Mouse (Mus musculus) intestine, embryonic 14.5 days (tissue): ENCODE measurements around the gene Ralgapa2. TPM values are rescaled to one million over a fixed set of nuclear protein-coding genes. Genes with fewer than 3 reads are reported as not detected.

Experiments
- ATAC-seq: fragments of 200-750 bp; cut with Nextera tagmentation; replicated peaks from 2 replicates; pipeline ENCODE4 v1.8.0; 2017; ENCODE audit warnings: low read depth, moderate number of reproducible peaks, moderate TSS enrichment, moderate library complexity; ENCODE audit not compliant: low FRiP score, low TSS enrichment
- DNase-seq: peaks from one replicate; pipeline ENCODE4 v3.0.0-alpha.2; 2018; ENCODE audit warnings: low spot score
- H3K27ac ChIP-seq: fragments of 300-500 bp; sonication (generic); 2 replicates; pipeline ENCODE4 v1.5.1; 2014; ENCODE audit warnings: low read depth, mild to moderate bottlenecking, control low read depth
- H3K27me3 ChIP-seq: fragments of 300-500 bp; sonication (generic); replicated peaks from 2 replicates; pipeline ENCODE4 v1.6.1; 2014; ENCODE audit warnings: low read length, control low read depth; ENCODE audit not compliant: control insufficient read depth, insufficient read depth
- H3K36me3 ChIP-seq: fragments of 300-500 bp; sonication (generic); 2 replicates; pipeline ENCODE4 v1.6.1; 2014; ENCODE audit warnings: low read length, control low read depth; ENCODE audit not compliant: control insufficient read depth, insufficient read depth
- H3K4me1 ChIP-seq: fragments of 300-500 bp; sonication (generic); replicated peaks from 2 replicates; pipeline ENCODE4 v1.6.1; 2014; ENCODE audit warnings: low read length, control low read depth, mixed read lengths; ENCODE audit not compliant: control insufficient read depth, insufficient read depth
- H3K4me2 ChIP-seq: fragments of 300-500 bp; sonication (generic); 2 replicates; pipeline ENCODE4 v1.6.1; 2014; ENCODE audit warnings: low read length
- H3K4me3 ChIP-seq: fragments of 300-500 bp; sonication (generic); 2 replicates; pipeline ENCODE4 v1.5.1; 2014; ENCODE audit warnings: low read depth, low read length, control low read depth, mixed read lengths
- H3K9ac ChIP-seq: fragments of 300-500 bp; sonication (generic); 2 replicates; pipeline ENCODE4 v1.6.1; 2014; ENCODE audit warnings: mild to moderate bottlenecking, low read length
- H3K9me3 ChIP-seq: fragments of 300-500 bp; sonication (generic); 2 replicates; pipeline ENCODE4 v1.6.1; 2016; ENCODE audit warnings: low read length, control low read depth; ENCODE audit not compliant: control insufficient read depth
- WGBS: fragments of 180-500 bp; shearing (Covaris S2); extraction: QIAGEN DNeasy Blood & Tissue Kit; methylation state at CpG from one replicate; pipeline ENCODE4 v1.1.7; 2014; 5-methylcytosine and 5-hydroxymethylcytosine counted together
- polyA plus RNA-seq: library from polyadenylated mRNA; unstranded; fragments of >200 nt; fragmentation: Nextera tagmentation; extraction: Ambion mirVana; gene quantifications from 2 replicates; pipeline ENCODE4 v1.2.1, GENCODE M21; 2014

Gene Ralgapa2
- polyA plus RNA-seq = 11.0 and 13.1 TPM in 2 replicates

GRCm38 (mm10) chr2:146511911-146512580 lies at the start of gene Ralgapa2:
Gene Ralgapa2 (minus strand): TSS chr2:146512344.
- DNase-seq (peak; percentile 96), ATAC-seq (peak; percentile 98)
- Histone ChIP-seq H3K27ac (no peak within 1 kb of the TSS), H3K27me3 (no peaks in the 10 kb centered on the region), H3K4me1 (peaks cover 5% of the 10 kb centered on the region), H3K4me2 (peak within 1 kb of the TSS; percentile 70), H3K4me3 (peak within 1 kb of the TSS; percentile 81), H3K9me3 (no peaks in the 10 kb centered on the region), H3K9ac (peak within 1 kb of the TSS; percentile 81), H3K36me3 (no peaks in the 10 kb centered on the region)
- under 1% methylated on average over 56 of the region's 57 CpGs for WGBS

DNA sequence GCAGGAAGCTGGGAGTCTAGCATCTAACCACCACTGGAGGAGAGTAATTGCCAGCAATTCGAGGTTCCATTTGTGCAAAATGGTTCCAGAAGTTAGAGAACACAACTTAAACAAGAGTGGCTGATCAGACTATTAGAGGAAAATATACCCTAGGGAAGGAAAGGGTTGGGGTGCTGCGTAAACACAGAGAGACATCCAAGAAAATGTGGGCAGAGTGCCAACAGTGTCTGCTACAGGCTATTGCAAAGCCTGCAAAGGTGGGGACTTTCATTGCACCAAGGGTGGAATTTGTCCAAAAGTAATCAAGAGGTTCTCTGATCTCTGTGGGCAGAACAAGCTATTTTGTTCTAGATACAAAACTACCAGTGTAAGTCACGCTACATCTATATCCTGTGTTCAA lies 49.4 kb upstream of the Ralgapa2 start:
- Histone ChIP-seq H3K27me3 (no peaks in the 10 kb centered on the region), H3K27ac (no peak overlapping the region), H3K4me1 (peaks cover 6% of the 10 kb centered on the region; the same call in 1 of the 2 replicates), H3K36me3 (no peaks in the 10 kb centered on the region), H3K4me3 (no peak overlapping the region), H3K9me3 (no peaks in the 10 kb centered on the region), H3K9ac (no peak overlapping the region), H3K4me2 (no peak overlapping the region)
- DNase-seq (no peak), ATAC-seq (no peak)
- WGBS = 55% methylated on average over 3 of the region's 3 CpGs

DNA sequence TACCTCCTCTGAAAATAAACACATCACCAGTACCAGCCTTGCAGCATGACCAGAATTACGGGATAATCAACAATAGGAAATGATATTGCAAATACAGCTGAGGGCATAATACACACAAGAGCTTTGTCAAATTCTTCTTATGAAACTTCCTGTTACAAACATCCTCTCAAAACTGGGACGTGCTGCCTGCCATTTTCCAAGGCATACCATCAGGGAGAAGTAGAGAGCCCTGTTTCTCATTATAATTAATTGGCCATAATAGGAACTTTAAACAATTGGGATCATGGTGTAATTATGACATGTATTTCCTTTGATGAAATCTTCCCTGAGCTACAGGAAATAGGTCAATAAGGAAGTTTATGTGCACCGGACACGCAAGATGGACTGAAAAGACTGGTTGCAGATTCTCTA lies 48.5 kb upstream of the Ralgapa2 start:
- no peak overlapping the region for H3K9ac ChIP-seq
- ATAC-seq (no peak), DNase-seq (no peak)
- WGBS = 54% methylated on average over 4 of the region's 4 CpGs
- H3K27me3 ChIP-seq = no peaks in the 10 kb centered on the region
- no peaks in the 10 kb centered on the region for H3K36me3 ChIP-seq
- peaks cover 6% of the 10 kb centered on the region; the same call in 1 of the 2 replicates for H3K4me1 ChIP-seq
- no peaks in the 10 kb centered on the region for H3K9me3 ChIP-seq
- no peak overlapping the region for H3K4me3 ChIP-seq
- no peak overlapping the region for H3K27ac ChIP-seq
- H3K4me2 ChIP-seq = no peak overlapping the region

DNA sequence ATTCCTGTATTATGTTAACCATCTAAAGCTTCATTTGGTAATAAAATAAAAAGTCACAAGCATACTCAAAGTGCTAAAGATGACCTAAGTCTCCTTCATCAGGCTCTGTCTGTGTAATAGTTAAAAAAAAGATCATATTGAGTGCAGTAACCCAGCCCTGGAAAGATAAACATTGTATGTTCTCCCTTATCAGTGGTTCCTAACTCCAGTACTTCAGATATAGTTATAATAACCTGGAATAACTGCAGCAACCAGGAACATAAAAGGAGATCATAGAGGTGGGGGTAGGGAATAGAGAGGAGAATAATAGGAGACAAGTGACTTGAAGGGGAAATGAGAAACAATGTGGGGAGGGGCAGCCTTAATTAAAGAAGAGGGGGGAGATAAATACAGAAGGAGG lies 44.0 kb upstream of the Ralgapa2 start:
- ATAC-seq (no peak), DNase-seq (no peak)
- H3K4me3 ChIP-seq = no peak overlapping the region
- H3K27ac ChIP-seq = no peak overlapping the region
- H3K9ac ChIP-seq = no peak overlapping the region
- no peaks in the 10 kb centered on the region for H3K27me3 ChIP-seq
- no peaks in the 10 kb centered on the region for H3K36me3 ChIP-seq
- H3K4me2 ChIP-seq = no peak overlapping the region
- H3K9me3 ChIP-seq = no peaks in the 10 kb centered on the region
- H3K4me1 ChIP-seq = no peaks in the 10 kb centered on the region

DNA sequence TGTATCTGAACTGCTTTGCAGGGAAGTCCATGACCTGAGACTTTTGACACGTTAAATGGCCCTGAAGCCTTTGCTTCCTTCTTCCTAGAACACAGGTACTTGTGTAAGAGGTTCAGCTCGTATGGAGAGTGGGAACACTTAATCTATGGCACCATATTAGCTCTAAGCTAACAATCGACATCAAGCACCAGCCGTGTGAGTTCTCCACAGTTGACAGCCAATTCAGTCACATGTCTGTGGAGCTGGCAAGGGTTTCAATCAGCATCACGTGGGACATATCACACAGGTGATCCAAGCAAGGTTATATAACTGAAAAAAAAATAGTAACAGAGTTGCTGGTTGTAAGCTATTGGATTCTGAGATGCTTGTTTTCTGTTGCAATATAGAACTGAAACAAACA lies 43.2 kb upstream of the Ralgapa2 start:
- DNase-seq (no peak), ATAC-seq (no peak)
- Histone ChIP-seq H3K4me1 (no peaks in the 10 kb centered on the region), H3K27me3 (no peaks in the 10 kb centered on the region), H3K9ac (no peak overlapping the region), H3K4me3 (no peak overlapping the region), H3K9me3 (no peaks in the 10 kb centered on the region), H3K27ac (no peak overlapping the region), H3K36me3 (no peaks in the 10 kb centered on the region), H3K4me2 (no peak overlapping the region)
- WGBS = 71% methylated on average over 5 of the region's 5 CpGs

- Histone ChIP-seq H3K27ac (no peak overlapping the region), H3K4me1 (no peaks in the 10 kb centered on the region), H3K9me3 (no peaks in the 10 kb centered on the region), H3K27me3 (no peaks in the 10 kb centered on the region), H3K36me3 (no peaks in the 10 kb centered on the region), H3K4me2 (no peak overlapping the region), H3K9ac (no peak overlapping the region), H3K4me3 (no peak overlapping the region)
- 51% methylated on average over 2 of the region's 2 CpGs for WGBS
- DNase-seq = no peak
- no peak for ATAC-seq
Observed at GRCm38 (mm10) chr2:146553701-146554100, 41.6 kb upstream of the Ralgapa2 start.

GRCm38 (mm10) chr2:146551818-146552217 lies 39.7 kb upstream of the Ralgapa2 start:
- WGBS = 56% methylated on average over 4 of the region's 4 CpGs
- H3K27ac ChIP-seq = no peak overlapping the region
- no peak for DNase-seq
- H3K27me3 ChIP-seq = no peaks in the 10 kb centered on the region
- ATAC-seq = no peak
- H3K36me3 ChIP-seq = no peaks in the 10 kb centered on the region
- H3K4me2 ChIP-seq = no peak overlapping the region
- no peaks in the 10 kb centered on the region for H3K4me1 ChIP-seq
- H3K9me3 ChIP-seq = no peaks in the 10 kb centered on the region
- H3K9ac ChIP-seq = no peak overlapping the region
- H3K4me3 ChIP-seq = no peak overlapping the region

GRCm38 (mm10) chr2:146549111-146549776 lies 37.1 kb upstream of the Ralgapa2 start:
- Histone ChIP-seq H3K9me3 (no peaks in the 10 kb centered on the region), H3K27me3 (no peaks in the 10 kb centered on the region), H3K27ac (no peak overlapping the region), H3K36me3 (no peaks in the 10 kb centered on the region), H3K4me3 (no peak overlapping the region), H3K4me1 (no peaks in the 10 kb centered on the region), H3K9ac (no peak overlapping the region), H3K4me2 (no peak overlapping the region)
- no peak for DNase-seq
- no peak for ATAC-seq
- 34% methylated on average over 6 of the region's 6 CpGs for WGBS
